Mouse (Mus musculus) erythroid progenitor cell, adult 5-6 weeks (primary cell): ENCODE results near the gene Olfr295. TPM values are rescaled to one million over a fixed set of nuclear protein-coding genes. Genes with fewer than 3 reads are reported as not detected.

Source experiments
- ATAC-seq: replicated peaks from 2 replicates; pipeline ENCODE4 v1.8.0; 2016; ENCODE audit warnings: moderate number of reproducible peaks, mild to moderate bottlenecking, moderate TSS enrichment, inconsistent platforms; ENCODE audit not compliant: poor library complexity, low FRiP score, severe bottlenecking
- total RNA-seq, 2 experiments: library from RNA; stranded (forward) in 1 of 2; stranded (reverse) in 1 of 2; fragments of 150-400 nt in 1 of 2; fragments of 186-747, 209-891 nt in 1 of 2; gene quantifications; 2 replicates each; pipeline versions ENCODE4 v1.2.3 to v1.2.4; 2015 to 2017; ENCODE audit warnings: low replicate concordance in 2 of 2

Olfr295 gene
- total RNA-seq (2015; ENCODE audit: low replicate concordance) (not detected in 2 replicates), total RNA-seq (2017; ENCODE audit: low replicate concordance) (not detected in 2 replicates)

- no peak for ATAC-seq
These were observed at the start of gene Olfr295 for GRCm38 (mm10) chr7:86583562-86583961. TSS of gene Olfr295 (plus strand) at chr7:86583862.

GRCm38 (mm10) chr7:86616543-86616942 lies 32.9 kb downstream of the Olfr295 start, which contains the start of gene Olfr294:
TSS of gene Olfr294 (minus strand) at chr7:86616643.
- ATAC-seq, result no peak

Other genes with a start within 250 kb of the Olfr295 start
- not detected in 2 replicates for gene Olfr307, start 246.3 kb upstream of the Olfr295 start, total RNA-seq (2015; ENCODE audit: low replicate concordance)
- gene Olfr307, start 246.3 kb upstream of the Olfr295 start, total RNA-seq (2017; ENCODE audit: low replicate concordance), result not detected in 2 replicates
- gene Olfr305, start 216.9 kb upstream of the Olfr295 start, total RNA-seq (2015; ENCODE audit: low replicate concordance), result not detected in 2 replicates
- gene Olfr305, start 216.9 kb upstream of the Olfr295 start, total RNA-seq (2017; ENCODE audit: low replicate concordance), result not detected in 2 replicates
- gene Olfr304, start 197.2 kb upstream of the Olfr295 start, total RNA-seq (2015; ENCODE audit: low replicate concordance), result not detected in 2 replicates
- gene Olfr304, start 197.2 kb upstream of the Olfr295 start, total RNA-seq (2017; ENCODE audit: low replicate concordance), result not detected in 2 replicates
- gene Olfr303, start 186.1 kb upstream of the Olfr295 start, total RNA-seq (2015; ENCODE audit: low replicate concordance), result not detected in 2 replicates
- not detected in 2 replicates for gene Olfr303, start 186.1 kb upstream of the Olfr295 start, total RNA-seq (2017; ENCODE audit: low replicate concordance)
- gene Olfr301, start 180.0 kb upstream of the Olfr295 start, total RNA-seq (2015; ENCODE audit: low replicate concordance), result not detected in 2 replicates
- not detected in 2 replicates for gene Olfr301, start 180.0 kb upstream of the Olfr295 start, total RNA-seq (2017; ENCODE audit: low replicate concordance)
- not detected in 2 replicates for gene Olfr299, start 123.9 kb upstream of the Olfr295 start, total RNA-seq (2015; ENCODE audit: low replicate concordance)
- not detected in 2 replicates for gene Olfr299, start 123.9 kb upstream of the Olfr295 start, total RNA-seq (2017; ENCODE audit: low replicate concordance)
- not detected in 2 replicates for gene Olfr298, start 91.4 kb upstream of the Olfr295 start, total RNA-seq (2015; ENCODE audit: low replicate concordance)
- gene Olfr298, start 91.4 kb upstream of the Olfr295 start, total RNA-seq (2017; ENCODE audit: low replicate concordance), result not detected in 2 replicates
- gene Olfr297, start 63.9 kb upstream of the Olfr295 start, total RNA-seq (2015; ENCODE audit: low replicate concordance), result not detected in 2 replicates
- not detected in 2 replicates for gene Olfr297, start 63.9 kb upstream of the Olfr295 start, total RNA-seq (2017; ENCODE audit: low replicate concordance)
- gene Olfr294, start 32.8 kb downstream of the Olfr295 start, total RNA-seq (2015; ENCODE audit: low replicate concordance), result not detected in 2 replicates
- not detected in 2 replicates for gene Olfr294, start 32.8 kb downstream of the Olfr295 start, total RNA-seq (2017; ENCODE audit: low replicate concordance)
- gene Olfr293, start 65.2 kb downstream of the Olfr295 start, total RNA-seq (2015; ENCODE audit: low replicate concordance), result not detected in 2 replicates
- not detected in 2 replicates for gene Olfr293, start 65.2 kb downstream of the Olfr295 start, total RNA-seq (2017; ENCODE audit: low replicate concordance)
- gene Olfr292, start 104.5 kb downstream of the Olfr295 start, total RNA-seq (2015; ENCODE audit: low replicate concordance), result not detected in 2 replicates
- not detected in 2 replicates for gene Olfr292, start 104.5 kb downstream of the Olfr295 start, total RNA-seq (2017; ENCODE audit: low replicate concordance)
- not detected in 2 replicates for gene Folh1, start 192.1 kb downstream of the Olfr295 start, total RNA-seq (2015; ENCODE audit: low replicate concordance)
- gene Folh1, start 192.1 kb downstream of the Olfr295 start, total RNA-seq (2017; ENCODE audit: low replicate concordance), result not detected in 2 replicates
- not detected in 2 replicates for gene Vmn2r77, start 211.2 kb downstream of the Olfr295 start, total RNA-seq (2015; ENCODE audit: low replicate concordance)
- not detected in 2 replicates for gene Vmn2r77, start 211.2 kb downstream of the Olfr295 start, total RNA-seq (2017; ENCODE audit: low replicate concordance)